Mouse (Mus musculus): ENCODE results near the gene Srf. TPM values are rescaled to one million over a fixed set of nuclear protein-coding genes. Genes with fewer than 3 reads are reported as not detected.
A peak's percentile ranks its signal among the peaks of the same experiment; 100 is the strongest.

Gene Srf
- polyA plus RNA-seq, 1 experiment from 2014 or later = 3.7 TPM

DNA sequence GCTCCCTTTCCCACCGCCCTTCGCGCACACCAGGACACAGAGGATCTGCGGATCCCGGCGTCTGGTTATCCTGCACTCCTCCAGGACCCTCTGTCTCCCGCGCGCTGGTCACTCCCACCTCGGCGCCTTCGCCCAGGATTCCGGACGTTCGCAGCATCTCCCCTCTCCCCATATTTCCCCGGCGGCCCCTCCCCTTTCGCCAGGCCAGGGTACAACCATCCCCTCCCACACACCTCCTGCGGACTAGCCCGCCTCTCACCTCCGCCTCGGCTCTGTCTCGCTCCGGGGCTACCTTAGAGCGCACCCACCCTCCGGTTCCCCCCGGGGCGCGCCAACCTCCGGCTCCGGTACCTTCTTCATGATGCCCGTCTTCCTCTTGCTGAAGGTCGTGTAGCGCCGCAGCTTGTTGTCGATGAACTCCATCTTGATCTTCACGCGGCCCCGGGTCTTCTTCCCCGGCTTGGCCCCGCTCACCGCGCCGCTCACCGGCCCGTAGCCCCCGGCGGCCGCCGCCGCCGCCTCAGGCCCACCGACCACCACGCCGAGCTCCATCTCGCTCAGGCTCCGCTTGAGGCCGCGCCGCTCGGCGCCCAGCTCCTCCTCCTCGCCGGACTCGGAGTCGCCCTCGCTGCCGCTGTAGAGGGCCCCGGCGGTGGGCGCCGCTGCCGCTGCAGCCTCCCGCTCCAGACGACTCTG, 850 bp downstream of the Srf start:
- DNase-seq (ENCODE audit: low spot score) = peak; percentile 38
- under 1% methylated on average over 63 of the region's 75 CpGs for WGBS
- H3K4me3 ChIP-seq (ENCODE audit: low read depth, low read length) = peak overlapping the region; percentile 99

DNA sequence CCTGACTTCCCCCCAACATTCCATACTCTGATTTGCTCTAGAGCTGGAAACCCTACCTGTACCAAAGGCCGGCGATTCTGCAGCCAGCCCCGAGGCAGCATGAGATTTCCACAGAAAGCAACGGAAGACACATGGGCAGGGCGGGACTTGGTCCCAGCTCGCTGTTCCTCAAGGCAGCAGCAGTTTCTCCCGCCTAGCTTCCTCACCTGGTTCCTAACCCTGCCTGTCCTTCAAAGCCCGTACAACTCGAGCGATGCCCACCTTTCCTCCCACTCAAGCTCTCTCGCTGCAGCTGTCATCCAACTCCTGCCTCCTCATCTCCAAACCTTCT, 1.4 kb downstream of the Srf start:
- H3K27ac ChIP-seq (replicated peaks) = peak overlapping the region; percentile 96
- under 1% methylated on average over 11 of the region's 11 CpGs for WGBS
- H3K4me3 ChIP-seq (ENCODE audit: low read depth, low read length) = peak overlapping the region; percentile 99

More for the DNA sequence above, 850 bp downstream of the Srf start:
- no peak for ATAC-seq (ENCODE audit: low FRiP score, low TSS enrichment)
- no peaks in the 10 kb centered on the region for H3K9me3 ChIP-seq (ENCODE audit: control insufficient read depth, low read length)
- peaks cover 11% of the 10 kb centered on the region for H3K36me3 ChIP-seq (ENCODE audit: control insufficient read depth, insufficient read depth, low read length)
- H3K4me2 ChIP-seq (replicated peaks; ENCODE audit: low read depth) = peak overlapping the region; percentile 90
- H3K27me3 ChIP-seq (ENCODE audit: control insufficient read depth, insufficient read depth, low read length) = no peaks in the 10 kb centered on the region
- TF ChIP-seq EP300 (optimal IDR thresholded peaks at IDR 0.05) = no peak
- TF ChIP-seq CTCF (IDR thresholded peaks at IDR 0.05; ENCODE audit: low read depth) = no peak
- peaks cover 9% of the 10 kb centered on the region; the same call in 1 of the 2 replicates for H3K4me1 ChIP-seq (replicated peaks; ENCODE audit: control insufficient read depth, insufficient read depth)
- H3K9ac ChIP-seq (ENCODE audit: low read length) = peak overlapping the region; percentile 100
- H3K27ac ChIP-seq (replicated peaks) = peak overlapping the region; percentile 96

DNA sequence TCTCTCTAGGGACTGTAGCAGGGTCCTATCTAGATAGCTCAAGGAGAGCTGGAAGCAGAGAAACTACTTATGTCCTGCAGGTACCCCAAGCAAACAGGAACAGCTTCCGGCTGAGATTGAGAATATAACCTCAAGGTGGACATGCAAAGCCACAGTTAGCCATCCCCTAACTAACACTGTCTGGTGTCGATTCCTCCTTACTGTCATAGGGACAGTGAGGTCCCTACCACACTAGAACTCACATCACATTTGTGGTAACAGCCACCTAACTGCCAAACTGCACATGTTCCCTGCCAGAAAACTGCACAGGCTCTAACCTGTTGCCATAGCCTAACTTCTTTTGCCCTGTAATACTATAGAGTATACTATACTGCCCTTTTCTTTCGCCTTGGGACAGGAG, 2.0 kb downstream of the Srf start:
- Histone ChIP-seq H3K27me3 (ENCODE audit: control insufficient read depth, insufficient read depth, low read length) (no peaks in the 10 kb centered on the region), H3K4me1 (replicated peaks; ENCODE audit: control insufficient read depth, insufficient read depth) (peaks cover 9% of the 10 kb centered on the region; the same call in 1 of the 2 replicates), H3K27ac (replicated peaks) (peak overlapping the region; percentile 96), H3K9me3 (ENCODE audit: control insufficient read depth, low read length) (no peaks in the 10 kb centered on the region), H3K9ac (ENCODE audit: low read length) (peak overlapping the region; percentile 100), H3K4me3 (ENCODE audit: low read depth, low read length) (peak overlapping the region; percentile 99), H3K4me2 (replicated peaks; ENCODE audit: low read depth) (peak overlapping the region; percentile 90), H3K36me3 (ENCODE audit: control insufficient read depth, insufficient read depth, low read length) (peaks cover 16% of the 10 kb centered on the region)
- no peak for TF ChIP-seq EP300 (optimal IDR thresholded peaks at IDR 0.05)
- no peak for TF ChIP-seq CTCF (IDR thresholded peaks at IDR 0.05; ENCODE audit: low read depth)
- ATAC-seq (ENCODE audit: low FRiP score, low TSS enrichment) (no peak), DNase-seq (ENCODE audit: low spot score) (no peak)
- WGBS = 42% methylated on average over 3 of the region's 3 CpGs

More for the DNA sequence above, 1.4 kb downstream of the Srf start:
- H3K27me3 ChIP-seq (ENCODE audit: control insufficient read depth, insufficient read depth, low read length) = no peaks in the 10 kb centered on the region
- H3K4me2 ChIP-seq (replicated peaks; ENCODE audit: low read depth) = peak overlapping the region; percentile 90
- DNase-seq (ENCODE audit: low spot score) = peak; percentile 52
- H3K36me3 ChIP-seq (ENCODE audit: control insufficient read depth, insufficient read depth, low read length) = peaks cover 13% of the 10 kb centered on the region
- peaks cover 9% of the 10 kb centered on the region; the same call in 1 of the 2 replicates for H3K4me1 ChIP-seq (replicated peaks; ENCODE audit: control insufficient read depth, insufficient read depth)
- TF ChIP-seq CTCF (IDR thresholded peaks at IDR 0.05; ENCODE audit: low read depth) (no peak), EP300 (optimal IDR thresholded peaks at IDR 0.05) (no peak)
- peak overlapping the region; percentile 100 for H3K9ac ChIP-seq (ENCODE audit: low read length)
- no peak for ATAC-seq (ENCODE audit: low FRiP score, low TSS enrichment)
- H3K9me3 ChIP-seq (ENCODE audit: control insufficient read depth, low read length) = no peaks in the 10 kb centered on the region

DNA sequence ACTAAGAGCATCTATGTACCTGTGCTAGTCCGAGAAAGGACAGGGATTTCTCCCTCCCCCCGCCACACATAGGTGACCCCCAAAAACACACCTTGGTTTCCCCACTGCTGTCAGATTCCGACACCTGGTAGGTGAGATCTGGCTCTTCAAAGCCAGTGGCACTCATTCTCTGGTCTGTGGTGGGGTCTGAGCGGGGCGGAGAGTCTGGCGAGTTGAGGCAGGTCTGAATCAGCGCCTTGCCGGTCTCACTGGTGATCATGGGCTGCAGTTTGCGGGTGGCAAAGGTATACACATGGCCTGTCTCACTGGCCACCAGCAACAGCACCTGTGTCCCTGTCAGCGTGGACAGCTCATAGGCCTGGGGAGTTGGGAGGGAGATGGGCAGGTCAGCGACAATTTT, 2.5 kb downstream of the Srf start:
- H3K36me3 ChIP-seq (ENCODE audit: control insufficient read depth, insufficient read depth, low read length) = peaks cover 20% of the 10 kb centered on the region
- peak overlapping the region; percentile 90 for H3K4me2 ChIP-seq (replicated peaks; ENCODE audit: low read depth)
- WGBS = 28% methylated on average over 11 of the region's 11 CpGs
- no peak for DNase-seq (ENCODE audit: low spot score)
- H3K9ac ChIP-seq (ENCODE audit: low read length) = peak overlapping the region; percentile 100
- peak overlapping the region; percentile 99 for H3K4me3 ChIP-seq (ENCODE audit: low read depth, low read length)
- ATAC-seq (ENCODE audit: low FRiP score, low TSS enrichment) = no peak
- no peaks in the 10 kb centered on the region for H3K9me3 ChIP-seq (ENCODE audit: control insufficient read depth, low read length)
- peaks cover 9% of the 10 kb centered on the region; the same call in 1 of the 2 replicates for H3K4me1 ChIP-seq (replicated peaks; ENCODE audit: control insufficient read depth, insufficient read depth)
- peak overlapping the region; percentile 96 for H3K27ac ChIP-seq (replicated peaks)
- TF ChIP-seq EP300 (optimal IDR thresholded peaks at IDR 0.05) (no peak), CTCF (IDR thresholded peaks at IDR 0.05; ENCODE audit: low read depth) (no peak)
- H3K27me3 ChIP-seq (ENCODE audit: control insufficient read depth, insufficient read depth, low read length) = no peaks in the 10 kb centered on the region

DNA sequence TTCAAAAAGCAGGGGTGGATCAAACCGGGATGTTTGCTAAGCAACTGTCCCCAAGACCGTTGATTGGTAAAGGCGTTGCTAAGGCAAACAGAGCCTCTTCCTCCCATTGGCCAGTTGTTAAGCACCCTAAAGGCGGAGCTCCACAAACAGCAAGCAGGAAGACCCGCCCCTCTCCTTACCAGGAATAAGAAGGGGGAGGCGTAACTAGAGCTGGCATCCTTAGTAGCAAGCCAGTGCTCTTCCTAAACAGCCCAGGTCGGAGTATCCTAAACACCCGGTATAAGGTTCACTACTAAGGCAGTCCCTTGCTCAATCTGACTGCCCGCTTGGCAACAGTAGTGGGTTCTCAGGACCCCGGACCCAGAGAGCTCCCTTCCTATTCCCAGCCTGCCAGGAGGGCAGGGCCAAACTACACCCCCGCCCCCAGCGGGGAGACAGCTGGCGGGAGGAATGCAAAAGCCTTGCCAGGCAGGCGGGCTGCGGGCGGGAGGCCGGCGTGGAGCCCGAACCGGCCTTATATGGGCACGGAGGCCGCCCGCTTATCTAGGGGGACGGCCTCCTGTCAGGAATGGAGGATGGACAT, 3.0 kb downstream of the Srf start:
- WGBS = 2% methylated on average over 24 of the region's 24 CpGs
- Histone ChIP-seq H3K9ac (ENCODE audit: low read length) (peak overlapping the region; percentile 100; the same call in 1 of the 2 replicates), H3K36me3 (ENCODE audit: control insufficient read depth, insufficient read depth, low read length) (peaks cover 23% of the 10 kb centered on the region), H3K4me2 (replicated peaks; ENCODE audit: low read depth) (peak overlapping the region; percentile 90), H3K9me3 (ENCODE audit: control insufficient read depth, low read length) (no peaks in the 10 kb centered on the region), H3K27me3 (ENCODE audit: control insufficient read depth, insufficient read depth, low read length) (no peaks in the 10 kb centered on the region), H3K27ac (replicated peaks) (peak overlapping the region; percentile 96), H3K4me3 (ENCODE audit: low read depth, low read length) (peak overlapping the region; percentile 99), H3K4me1 (replicated peaks; ENCODE audit: control insufficient read depth, insufficient read depth) (peaks cover 9% of the 10 kb centered on the region; the same call in 1 of the 2 replicates)
- ATAC-seq (ENCODE audit: low FRiP score, low TSS enrichment) (peak; percentile 83), DNase-seq (ENCODE audit: low spot score) (peak; percentile 92)
- TF ChIP-seq EP300 (optimal IDR thresholded peaks at IDR 0.05) = no peak
- TF ChIP-seq CTCF (IDR thresholded peaks at IDR 0.05; ENCODE audit: low read depth) = no peak; the same call in 1 of the 2 replicates

DNA sequence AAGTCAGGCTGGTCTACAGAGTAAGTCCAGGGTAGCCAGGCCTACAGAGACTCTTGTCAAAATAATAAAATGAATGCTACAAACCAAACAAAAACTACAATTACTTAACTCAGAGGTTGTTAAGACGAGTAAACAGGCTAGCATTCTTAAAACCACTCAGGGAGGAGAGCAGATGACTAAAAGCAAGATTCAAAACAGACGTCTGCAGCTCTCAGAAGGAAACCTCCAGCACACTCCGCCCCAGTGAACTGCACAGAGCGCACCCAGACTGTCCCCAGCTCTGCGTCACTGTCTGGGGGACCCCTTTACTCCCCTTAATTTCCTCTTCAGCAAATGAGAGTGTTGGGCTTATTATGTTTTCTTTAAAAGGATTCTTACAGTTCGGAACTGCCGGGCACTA, 3.8 kb downstream of the Srf start:
- H3K9ac ChIP-seq (ENCODE audit: low read length) = no peak overlapping the region
- H3K36me3 ChIP-seq (ENCODE audit: control insufficient read depth, insufficient read depth, low read length) = peaks cover 23% of the 10 kb centered on the region
- no peak for DNase-seq (ENCODE audit: low spot score)
- no peak for TF ChIP-seq EP300 (optimal IDR thresholded peaks at IDR 0.05)
- no peak for TF ChIP-seq CTCF (IDR thresholded peaks at IDR 0.05; ENCODE audit: low read depth)
- peaks cover 9% of the 10 kb centered on the region; the same call in 1 of the 2 replicates for H3K4me1 ChIP-seq (replicated peaks; ENCODE audit: control insufficient read depth, insufficient read depth)
- WGBS = 74% methylated on average over 7 of the region's 7 CpGs
- H3K4me2 ChIP-seq (replicated peaks; ENCODE audit: low read depth) = no peak overlapping the region
- ATAC-seq (ENCODE audit: low FRiP score, low TSS enrichment) = no peak
- no peaks in the 10 kb centered on the region for H3K9me3 ChIP-seq (ENCODE audit: control insufficient read depth, low read length)
- no peak overlapping the region for H3K4me3 ChIP-seq (ENCODE audit: low read depth, low read length)
- H3K27ac ChIP-seq (replicated peaks) = peak overlapping the region; percentile 67; the same call in 1 of the 2 replicates
- no peaks in the 10 kb centered on the region for H3K27me3 ChIP-seq (ENCODE audit: control insufficient read depth, insufficient read depth, low read length)

Measured in stomach, postnatal 0 days (tissue).